Mouse (Mus musculus) embryonic fibroblast, embryonic 13.5 days (primary cell): ENCODE results near the gene Ush2a.

Source experiments
- CTCF ChIP-seq: IDR thresholded peaks from 2 replicates; pipeline ENCODE4 v1.5.1; 2011; ENCODE audit warnings: mild to moderate bottlenecking, control low read depth, low read length, moderate library complexity, borderline replicate concordance; ENCODE audit not compliant: insufficient read depth
- POLR2A ChIP-seq: IDR thresholded peaks from 2 replicates; pipeline ENCODE4 v1.6.1; 2011; ENCODE audit warnings: low read depth, mild to moderate bottlenecking, control low read depth, low read length, moderate library complexity

GRCm38 (mm10) chr1:188549686-188550085 is 287.9 kb downstream of the Ush2a start:
- TF ChIP-seq CTCF (no peak), POLR2A (no peak)
